Mouse (Mus musculus) neural tube, embryonic 14.5 days (tissue): ENCODE results near the gene Pdyn. TPM values are rescaled to one million over a fixed set of nuclear protein-coding genes. Genes with fewer than 3 reads are reported as not detected.

Source experiments
- ATAC-seq: fragments of 200-750 bp; cut with Nextera tagmentation; 2 replicates; pipeline ENCODE4 v1.8.0; 2017; ENCODE audit warnings: low read depth, mild to moderate bottlenecking, moderate TSS enrichment, moderate library complexity
- H3K27ac ChIP-seq: fragments of 300-500 bp; sonication (generic); 2 replicates; pipeline ENCODE4 v1.5.1; 2014; ENCODE audit warnings: low read depth, mild to moderate bottlenecking, control low read depth, low read length, moderate library complexity, mixed read lengths
- H3K27me3 ChIP-seq: fragments of 300-500 bp; sonication (generic); 2 replicates; pipeline ENCODE4 v1.6.1; 2014; ENCODE audit warnings: low read length; ENCODE audit not compliant: control insufficient read depth, insufficient read depth
- H3K36me3 ChIP-seq: fragments of 300-500 bp; sonication (generic); 2 replicates; pipeline ENCODE4 v1.6.1; 2014; ENCODE audit warnings: low read length, mixed read lengths; ENCODE audit not compliant: control insufficient read depth, insufficient read depth
- H3K4me1 ChIP-seq: fragments of 300-500 bp; sonication (generic); 2 replicates; pipeline ENCODE4 v1.6.1; 2014; ENCODE audit warnings: low read length; ENCODE audit not compliant: control insufficient read depth, insufficient read depth
- H3K4me2 ChIP-seq: fragments of 300-500 bp; sonication (generic); 2 replicates; pipeline ENCODE4 v1.6.1; 2014; ENCODE audit warnings: mild to moderate bottlenecking, low read depth, low read length, control low read depth
- H3K4me3 ChIP-seq: fragments of 300-500 bp; sonication (generic); 2 replicates; pipeline ENCODE4 v1.5.1; 2014; ENCODE audit warnings: low read depth, low read length, control low read depth, mixed read lengths
- H3K9ac ChIP-seq: fragments of 300-500 bp; sonication (generic); replicated peaks from 2 replicates; pipeline ENCODE4 v1.6.1; 2014; ENCODE audit warnings: low read depth, mild to moderate bottlenecking, control low read depth, low read length, mixed read lengths
- H3K9me3 ChIP-seq: fragments of 300-500 bp; sonication (generic); 2 replicates; pipeline ENCODE4 v1.6.1; 2016; ENCODE audit warnings: low read length; ENCODE audit not compliant: control insufficient read depth
- WGBS: fragments of 180-500 bp; shearing (Covaris S2); extraction: QIAGEN DNeasy Blood & Tissue Kit; methylation state at CpG from one replicate; pipeline ENCODE4 v1.1.7; 2014; 5-methylcytosine and 5-hydroxymethylcytosine counted together
- polyA plus RNA-seq: library from polyadenylated mRNA; unstranded; fragments of >200 nt; fragmentation: Nextera tagmentation; extraction: Ambion mirVana; gene quantifications from 2 replicates; pipeline ENCODE4 v1.2.1, GENCODE M21; 2014

The Pdyn gene
- polyA plus RNA-seq, 1 experiment from 2014 or later = 51.7 TPM

GRCm38 (mm10) chr2:129671911-129672310, 27.7 kb downstream of the Pdyn start:
- no peak for ATAC-seq
- Histone ChIP-seq H3K4me3 (no peak overlapping the region), H3K9ac (no peak overlapping the region), H3K27me3 (no peaks in the 10 kb centered on the region; the same call in 1 of the 2 replicates), H3K4me1 (no peaks in the 10 kb centered on the region), H3K4me2 (no peak overlapping the region), H3K27ac (no peak overlapping the region), H3K36me3 (no peaks in the 10 kb centered on the region), H3K9me3 (no peaks in the 10 kb centered on the region)
- WGBS = 83% methylated on average over 4 of the region's 4 CpGs

GRCm38 (mm10) chr2:129662484-129662883, 37.2 kb downstream of the Pdyn start:
- WGBS = 87% methylated on average over 4 of the region's 4 CpGs
- no peaks in the 10 kb centered on the region for H3K27me3 ChIP-seq

GRCm38 (mm10) chr2:129660020-129660419, 39.6 kb downstream of the Pdyn start:
- Histone ChIP-seq H3K4me3 (no peak overlapping the region), H3K4me1 (no peaks in the 10 kb centered on the region)
- 78% methylated on average over 6 of the region's 6 CpGs for WGBS

More at GRCm38 (mm10) chr2:129662484-129662883, 37.2 kb downstream of the Pdyn start:
- H3K4me1 ChIP-seq = no peaks in the 10 kb centered on the region
- no peak overlapping the region for H3K9ac ChIP-seq
- no peak overlapping the region for H3K4me2 ChIP-seq
- H3K27ac ChIP-seq = no peak overlapping the region
- no peaks in the 10 kb centered on the region for H3K9me3 ChIP-seq
- H3K4me3 ChIP-seq = no peak overlapping the region
- no peak for ATAC-seq
- H3K36me3 ChIP-seq = no peaks in the 10 kb centered on the region

GRCm38 (mm10) chr2:129658796-129659195, 40.8 kb downstream of the Pdyn start:
- Histone ChIP-seq H3K9me3 (no peaks in the 10 kb centered on the region), H3K4me1 (no peaks in the 10 kb centered on the region), H3K27me3 (no peaks in the 10 kb centered on the region), H3K36me3 (no peaks in the 10 kb centered on the region), H3K9ac (no peak overlapping the region), H3K4me3 (no peak overlapping the region), H3K4me2 (no peak overlapping the region), H3K27ac (no peak overlapping the region)
- WGBS = 90% methylated on average over 4 of the region's 4 CpGs
- ATAC-seq = no peak

More at GRCm38 (mm10) chr2:129660020-129660419, 39.6 kb downstream of the Pdyn start:
- Histone ChIP-seq H3K36me3 (no peaks in the 10 kb centered on the region), H3K9ac (no peak overlapping the region), H3K27ac (no peak overlapping the region), H3K9me3 (no peaks in the 10 kb centered on the region), H3K4me2 (no peak overlapping the region), H3K27me3 (no peaks in the 10 kb centered on the region)
- no peak for ATAC-seq

- ATAC-seq = no peak
- H3K4me3 ChIP-seq = no peak overlapping the region
- H3K9ac ChIP-seq = no peak overlapping the region
- 88% methylated on average over 4 of the region's 4 CpGs for WGBS
- no peaks in the 10 kb centered on the region for H3K27me3 ChIP-seq
- no peaks in the 10 kb centered on the region for H3K4me1 ChIP-seq
- H3K9me3 ChIP-seq = no peaks in the 10 kb centered on the region
- no peaks in the 10 kb centered on the region for H3K36me3 ChIP-seq
- H3K4me2 ChIP-seq = no peak overlapping the region
- H3K27ac ChIP-seq = no peak overlapping the region
Observed at GRCm38 (mm10) chr2:129655033-129655432, 44.6 kb downstream of the Pdyn start.

GRCm38 (mm10) chr2:129654233-129654950, 45.3 kb downstream of the Pdyn start:
- Histone ChIP-seq H3K9ac (no peak overlapping the region), H3K9me3 (no peaks in the 10 kb centered on the region), H3K36me3 (no peaks in the 10 kb centered on the region), H3K27ac (no peak overlapping the region), H3K4me3 (no peak overlapping the region), H3K4me1 (no peaks in the 10 kb centered on the region), H3K4me2 (no peak overlapping the region), H3K27me3 (no peaks in the 10 kb centered on the region)
- WGBS = 81% methylated on average over 4 of the region's 4 CpGs
- no peak for ATAC-seq

- WGBS = 75% methylated on average over 2 of the region's 2 CpGs
- H3K9me3 ChIP-seq = no peaks in the 10 kb centered on the region
- no peaks in the 10 kb centered on the region for H3K36me3 ChIP-seq
- H3K27ac ChIP-seq = no peak overlapping the region
- no peak overlapping the region for H3K4me2 ChIP-seq
- no peaks in the 10 kb centered on the region for H3K27me3 ChIP-seq
- no peak overlapping the region for H3K9ac ChIP-seq
- no peak overlapping the region for H3K4me3 ChIP-seq
- H3K4me1 ChIP-seq = no peaks in the 10 kb centered on the region
- ATAC-seq = no peak
Observed at GRCm38 (mm10) chr2:129653632-129654031, 46.0 kb downstream of the Pdyn start.

- H3K4me3 ChIP-seq = no peak overlapping the region
- no peak overlapping the region for H3K9ac ChIP-seq
- no peaks in the 10 kb centered on the region for H3K4me1 ChIP-seq
- no peaks in the 10 kb centered on the region for H3K36me3 ChIP-seq
- H3K27ac ChIP-seq = no peak overlapping the region
- no peak overlapping the region for H3K4me2 ChIP-seq
- H3K27me3 ChIP-seq = no peaks in the 10 kb centered on the region
- 69% methylated on average over 4 of the region's 4 CpGs for WGBS
- no peaks in the 10 kb centered on the region for H3K9me3 ChIP-seq
- no peak for ATAC-seq
Observed at GRCm38 (mm10) chr2:129652616-129653015, 47.0 kb downstream of the Pdyn start.
